Mouse (Mus musculus): ENCODE measurements around the gene Nhs. TPM values are rescaled to one million over a fixed set of nuclear protein-coding genes. Genes with fewer than 3 reads are reported as not detected.
A peak's percentile ranks its signal among the peaks of the same experiment; 100 is the strongest.

The Nhs gene
- polyA plus RNA-seq, 1 experiment from 2014 or later = 3.8 TPM

GRCm38 (mm10) chrX:161940696-161941095, 218.8 kb downstream of the Nhs start:
- Histone ChIP-seq H3K27ac (ENCODE audit: low read length) (no peak overlapping the region), H3K4me1 (ENCODE audit: control insufficient read depth, insufficient read depth, low read length) (no peaks in the 10 kb centered on the region), H3K9me3 (replicated peaks; ENCODE audit: control insufficient read depth, low read length, poor library complexity, severe bottlenecking) (no peaks in the 10 kb centered on the region), H3K36me3 (ENCODE audit: control insufficient read depth, insufficient read depth, low read length) (no peaks in the 10 kb centered on the region), H3K4me2 (ENCODE audit: low read length) (no peak overlapping the region), H3K4me3 (ENCODE audit: low read depth, low read length) (no peak overlapping the region), H3K27me3 (ENCODE audit: control insufficient read depth, insufficient read depth, low read depth, low read length) (peaks cover 8% of the 10 kb centered on the region), H3K9ac (ENCODE audit: low read depth, low read length) (no peak overlapping the region)
- ATAC-seq = no peak
- 81% methylated on average over 2 of the region's 2 CpGs for WGBS

GRCm38 (mm10) chrX:161926683-161927053, 232.9 kb downstream of the Nhs start:
- H3K9ac ChIP-seq (ENCODE audit: low read depth, low read length) = no peak overlapping the region
- H3K27ac ChIP-seq (ENCODE audit: low read length) = peak overlapping the region; percentile 33
- no peak overlapping the region for H3K4me2 ChIP-seq (ENCODE audit: low read length)
- H3K4me3 ChIP-seq (ENCODE audit: low read depth, low read length) = no peak overlapping the region
- peak; percentile 42; the same call in 1 of the 2 replicates for ATAC-seq
- no peaks in the 10 kb centered on the region for H3K36me3 ChIP-seq (ENCODE audit: control insufficient read depth, insufficient read depth, low read length)
- peaks cover 7% of the 10 kb centered on the region for H3K27me3 ChIP-seq (ENCODE audit: control insufficient read depth, insufficient read depth, low read depth, low read length)
- H3K9me3 ChIP-seq (replicated peaks; ENCODE audit: control insufficient read depth, low read length, poor library complexity, severe bottlenecking) = no peaks in the 10 kb centered on the region
- H3K4me1 ChIP-seq (ENCODE audit: control insufficient read depth, insufficient read depth, low read length) = peaks cover 5% of the 10 kb centered on the region; the same call in 1 of the 2 replicates

- Histone ChIP-seq H3K4me3 (ENCODE audit: low read depth, low read length) (no peak overlapping the region), H3K36me3 (ENCODE audit: control insufficient read depth, insufficient read depth, low read length) (no peaks in the 10 kb centered on the region), H3K27me3 (ENCODE audit: control insufficient read depth, insufficient read depth, low read depth, low read length) (peaks cover 7% of the 10 kb centered on the region), H3K4me1 (ENCODE audit: control insufficient read depth, insufficient read depth, low read length) (peaks cover 5% of the 10 kb centered on the region; the same call in 1 of the 2 replicates), H3K9ac (ENCODE audit: low read depth, low read length) (no peak overlapping the region), H3K27ac (ENCODE audit: low read length) (peak overlapping the region; percentile 63), H3K9me3 (replicated peaks; ENCODE audit: control insufficient read depth, low read length, poor library complexity, severe bottlenecking) (no peaks in the 10 kb centered on the region), H3K4me2 (ENCODE audit: low read length) (peak overlapping the region; percentile 17; the same call in 1 of the 2 replicates)
- WGBS = 22% methylated on average over 6 of the region's 6 CpGs
- ATAC-seq = peak; percentile 80
Observed at GRCm38 (mm10) chrX:161925973-161926682, 233.4 kb downstream of the Nhs start.

GRCm38 (mm10) chrX:161922655-161923054, 236.9 kb downstream of the Nhs start:
- 89% methylated on average over 2 of the region's 2 CpGs for WGBS
- Histone ChIP-seq H3K4me3 (ENCODE audit: low read depth, low read length) (no peak overlapping the region), H3K27ac (ENCODE audit: low read length) (no peak overlapping the region), H3K36me3 (ENCODE audit: control insufficient read depth, insufficient read depth, low read length) (no peaks in the 10 kb centered on the region), H3K27me3 (ENCODE audit: control insufficient read depth, insufficient read depth, low read depth, low read length) (peaks cover 4% of the 10 kb centered on the region), H3K9ac (ENCODE audit: low read depth, low read length) (no peak overlapping the region), H3K4me2 (ENCODE audit: low read length) (no peak overlapping the region), H3K4me1 (ENCODE audit: control insufficient read depth, insufficient read depth, low read length) (peaks cover 5% of the 10 kb centered on the region; the same call in 1 of the 2 replicates), H3K9me3 (replicated peaks; ENCODE audit: control insufficient read depth, low read length, poor library complexity, severe bottlenecking) (no peaks in the 10 kb centered on the region)
- ATAC-seq = no peak

GRCm38 (mm10) chrX:161921581-161921980, 237.9 kb downstream of the Nhs start:
- Histone ChIP-seq H3K9me3 (replicated peaks; ENCODE audit: control insufficient read depth, low read length, poor library complexity, severe bottlenecking) (no peaks in the 10 kb centered on the region), H3K27ac (ENCODE audit: low read length) (no peak overlapping the region), H3K4me1 (ENCODE audit: control insufficient read depth, insufficient read depth, low read length) (peaks cover 3% of the 10 kb centered on the region; the same call in 1 of the 2 replicates), H3K4me2 (ENCODE audit: low read length) (no peak overlapping the region), H3K36me3 (ENCODE audit: control insufficient read depth, insufficient read depth, low read length) (no peaks in the 10 kb centered on the region), H3K9ac (ENCODE audit: low read depth, low read length) (no peak overlapping the region), H3K27me3 (ENCODE audit: control insufficient read depth, insufficient read depth, low read depth, low read length) (peaks cover 4% of the 10 kb centered on the region), H3K4me3 (ENCODE audit: low read depth, low read length) (no peak overlapping the region)
- ATAC-seq = no peak
- WGBS = 75% methylated on average over 1 of the region's 1 CpGs

GRCm38 (mm10) chrX:161909963-161910362, 249.6 kb downstream of the Nhs start:
- Histone ChIP-seq H3K4me1 (ENCODE audit: control insufficient read depth, insufficient read depth, low read length) (peaks cover 8% of the 10 kb centered on the region), H3K27me3 (ENCODE audit: control insufficient read depth, insufficient read depth, low read depth, low read length) (peaks cover 18% of the 10 kb centered on the region), H3K36me3 (ENCODE audit: control insufficient read depth, insufficient read depth, low read length) (no peaks in the 10 kb centered on the region), H3K27ac (ENCODE audit: low read length) (no peak overlapping the region), H3K4me3 (ENCODE audit: low read depth, low read length) (no peak overlapping the region), H3K9me3 (replicated peaks; ENCODE audit: control insufficient read depth, low read length, poor library complexity, severe bottlenecking) (no peaks in the 10 kb centered on the region), H3K4me2 (ENCODE audit: low read length) (peak overlapping the region; percentile 63; the same call in 1 of the 2 replicates), H3K9ac (ENCODE audit: low read depth, low read length) (no peak overlapping the region)
- ATAC-seq = no peak
- 66% methylated on average over 4 of the region's 4 CpGs for WGBS

GRCm38 (mm10) chrX:161908652-161909403, 250.7 kb downstream of the Nhs start:
- peak overlapping the region; percentile 87 for H3K27ac ChIP-seq (ENCODE audit: low read length)
- H3K4me2 ChIP-seq (ENCODE audit: low read length) = peak overlapping the region; percentile 63
- no peaks in the 10 kb centered on the region for H3K36me3 ChIP-seq (ENCODE audit: control insufficient read depth, insufficient read depth, low read length)
- ATAC-seq = peak; percentile 88
- WGBS = 20% methylated on average over 48 of the region's 48 CpGs
- H3K27me3 ChIP-seq (ENCODE audit: control insufficient read depth, insufficient read depth, low read depth, low read length) = peaks cover 17% of the 10 kb centered on the region
- no peaks in the 10 kb centered on the region for H3K9me3 ChIP-seq (replicated peaks; ENCODE audit: control insufficient read depth, low read length, poor library complexity, severe bottlenecking)
- peak overlapping the region; percentile 55 for H3K4me3 ChIP-seq (ENCODE audit: low read depth, low read length)
- H3K4me1 ChIP-seq (ENCODE audit: control insufficient read depth, insufficient read depth, low read length) = peaks cover 8% of the 10 kb centered on the region
- H3K9ac ChIP-seq (ENCODE audit: low read depth, low read length) = peak overlapping the region; percentile 72

GRCm38 (mm10) chrX:161907595-161908592, 251.6 kb downstream of the Nhs start:
- WGBS = 20% methylated on average over 53 of the region's 53 CpGs
- peak overlapping the region; percentile 63 for H3K4me2 ChIP-seq (ENCODE audit: low read length)
- peak; percentile 81 for ATAC-seq
- H3K4me3 ChIP-seq (ENCODE audit: low read depth, low read length) = peak overlapping the region; percentile 55
- H3K9ac ChIP-seq (ENCODE audit: low read depth, low read length) = peak overlapping the region; percentile 72
- no peaks in the 10 kb centered on the region for H3K36me3 ChIP-seq (ENCODE audit: control insufficient read depth, insufficient read depth, low read length)
- peaks cover 17% of the 10 kb centered on the region for H3K27me3 ChIP-seq (ENCODE audit: control insufficient read depth, insufficient read depth, low read depth, low read length)
- H3K27ac ChIP-seq (ENCODE audit: low read length) = peak overlapping the region; percentile 87
- H3K9me3 ChIP-seq (replicated peaks; ENCODE audit: control insufficient read depth, low read length, poor library complexity, severe bottlenecking) = no peaks in the 10 kb centered on the region
- peaks cover 8% of the 10 kb centered on the region for H3K4me1 ChIP-seq (ENCODE audit: control insufficient read depth, insufficient read depth, low read length)
